In the genomic region with DNA sequence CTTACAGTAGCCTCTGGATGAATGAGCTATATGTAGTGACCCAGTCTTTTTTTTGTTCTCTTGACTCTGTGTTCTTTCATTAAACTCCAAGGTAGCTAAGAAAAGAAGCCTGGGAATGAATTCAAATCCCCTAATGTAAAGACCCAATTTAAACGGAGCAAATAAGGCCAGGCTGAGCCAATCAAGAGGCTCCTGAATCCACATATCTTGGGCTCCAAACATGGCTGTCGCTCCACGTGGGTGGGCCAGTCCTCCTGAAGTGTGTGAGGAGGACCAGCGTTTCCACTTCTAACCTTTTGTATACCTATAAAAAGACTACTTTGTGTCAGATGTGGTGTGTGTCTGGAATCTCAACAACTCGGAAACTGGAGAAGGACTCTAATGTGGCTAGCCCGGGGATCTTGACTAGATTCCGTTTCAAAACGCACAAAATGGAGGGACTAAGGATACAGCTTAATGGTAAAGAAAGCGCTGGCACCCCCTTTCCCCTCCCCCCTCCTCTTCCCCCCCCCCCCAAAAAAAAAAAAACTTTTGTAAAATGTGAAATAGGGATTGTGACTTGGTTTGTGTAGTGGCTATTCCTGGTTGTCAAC, we compare ENCODE assay signal across 30 mouse cellular contexts.
"Had no signal": no experiment of that assay in that cellular context is flagged by ENCODE, and none has a peak within 500 bp of the region (broad histone marks: within the 10 kb centered on the region; RNA-seq: fewer than 3 reads in every experiment).

No protein-coding gene starts in this region.

- H3K36me3 ChIP-seq: heart, embryonic 12.5 days; heart, embryonic 13.5 days; heart, embryonic 15.5 days; hindbrain, embryonic 10.5 days; hindbrain, embryonic 12.5 days; hindbrain, embryonic 15.5 days; intestine, embryonic 15.5 days; kidney, embryonic 15.5 days had no signal

- H3K27me3 ChIP-seq: heart, embryonic 12.5 days; heart, embryonic 13.5 days; heart, embryonic 15.5 days; hindbrain, embryonic 12.5 days; hindbrain, embryonic 13.5 days; hindbrain, embryonic 15.5 days; intestine, embryonic 15.5 days; kidney, embryonic 15.5 days had no signal

- H3K9me3 ChIP-seq: heart, embryonic 12.5 days; heart, embryonic 13.5 days; heart, embryonic 15.5 days; hindbrain, embryonic 10.5 days; hindbrain, embryonic 12.5 days; hindbrain, embryonic 13.5 days; hindbrain, embryonic 15.5 days; intestine, embryonic 15.5 days; kidney, embryonic 15.5 days had no signal

- H3K4me3 ChIP-seq: heart, embryonic 12.5 days; heart, embryonic 13.5 days; heart, embryonic 15.5 days; hindbrain, embryonic 10.5 days; hindbrain, embryonic 12.5 days; hindbrain, embryonic 13.5 days; hindbrain, embryonic 15.5 days; intestine, embryonic 15.5 days; kidney, embryonic 15.5 days; layer of hippocampus, adult 2 months; left cerebral cortex, adult 2 months had no signal

- H3K27ac ChIP-seq: heart, embryonic 13.5 days; heart, embryonic 15.5 days; hindbrain, embryonic 10.5 days; hindbrain, embryonic 12.5 days; hindbrain, embryonic 13.5 days; hindbrain, embryonic 14.5 days; hindbrain, embryonic 15.5 days; hindbrain, postnatal 0 days; intestine, embryonic 15.5 days; kidney, embryonic 15.5 days; kidney, postnatal 0 days; layer of hippocampus, adult 2 months; left cerebral cortex, adult 2 months had no signal

- DNase-seq: heart, postnatal 10 days; heart, postnatal 14 days; heart, postnatal 36 days; heart, postnatal 4 days; kidney, adult 11 months; kidney, adult 18-20 months; kidney, adult 2 months; kidney, adult 8-10 months; kidney, adult 9 months; kidney, postnatal 10 days; kidney, postnatal 14 days; kidney, postnatal 25 days; kidney, postnatal 36 days; kidney, postnatal 4 days; layer of hippocampus, adult 9-11 months; layer of hippocampus, postnatal 36 days had no signal

- H3K4me1 ChIP-seq: heart, embryonic 15.5 days; hindbrain, embryonic 12.5 days; hindbrain, embryonic 13.5 days; hindbrain, embryonic 15.5 days; intestine, embryonic 15.5 days; kidney, embryonic 15.5 days had no signal
